Mouse (Mus musculus) forebrain, embryonic 16.5 days (tissue): ENCODE results near the gene Rap1gap2. TPM values are rescaled to one million over a fixed set of nuclear protein-coding genes. Genes with fewer than 3 reads are reported as not detected.
A peak's percentile ranks its signal among the peaks of the same experiment; 100 is the strongest.

Experiments
- ATAC-seq: fragments of 200-750 bp; cut with Nextera tagmentation; 2 replicates; pipeline ENCODE4 v1.8.0; 2017; ENCODE audit warnings: mild to moderate bottlenecking, moderate library complexity
- H3K27ac ChIP-seq: fragments of 300-500 bp; sonication (generic); 2 replicates; pipeline ENCODE4 v1.5.1; 2014; ENCODE audit warnings: low read length, control low read depth
- H3K27me3 ChIP-seq: fragments of 300-500 bp; sonication (generic); replicated peaks from 2 replicates; pipeline ENCODE4 v1.6.1; 2014; ENCODE audit warnings: low read length; ENCODE audit not compliant: control insufficient read depth, insufficient read depth
- H3K36me3 ChIP-seq: fragments of 300-500 bp; sonication (generic); 2 replicates; pipeline ENCODE4 v1.6.1; 2014; ENCODE audit not compliant: control insufficient read depth, insufficient read depth
- H3K4me1 ChIP-seq: fragments of 300-500 bp; sonication (generic); replicated peaks from 2 replicates; pipeline ENCODE4 v1.6.1; 2014; ENCODE audit warnings: low read length; ENCODE audit not compliant: control insufficient read depth, insufficient read depth
- H3K4me2 ChIP-seq: fragments of 300-500 bp; sonication (generic); 2 replicates; pipeline ENCODE4 v1.6.1; 2014; ENCODE audit warnings: mild to moderate bottlenecking, low read length, control low read depth
- H3K4me3 ChIP-seq: fragments of 300-500 bp; sonication (generic); replicated peaks from 2 replicates; pipeline ENCODE4 v1.5.1; 2014; ENCODE audit warnings: mild to moderate bottlenecking, low read length, control low read depth
- H3K9ac ChIP-seq: fragments of 300-500 bp; sonication (generic); replicated peaks from 2 replicates; pipeline ENCODE4 v1.6.1; 2014; ENCODE audit warnings: low read depth, low read length, control low read depth
- H3K9me3 ChIP-seq: fragments of 300-500 bp; sonication (generic); 2 replicates; pipeline ENCODE4 v1.6.1; 2016; ENCODE audit warnings: low read length; ENCODE audit not compliant: control insufficient read depth
- WGBS: fragments of 180-500 bp; shearing (Covaris S2); extraction: QIAGEN DNeasy Blood & Tissue Kit; methylation state at CpG from one replicate; pipeline ENCODE4 v1.1.7; 2014; 5-methylcytosine and 5-hydroxymethylcytosine counted together
- polyA plus RNA-seq: library from polyadenylated mRNA; unstranded; fragments of >200 nt; fragmentation: Nextera tagmentation; extraction: Ambion mirVana; gene quantifications from 2 replicates; pipeline ENCODE4 v1.2.1, GENCODE M21; 2015

Rap1gap2 gene
- polyA plus RNA-seq, 1 experiment from 2014 or later, result 12.9 TPM

DNA sequence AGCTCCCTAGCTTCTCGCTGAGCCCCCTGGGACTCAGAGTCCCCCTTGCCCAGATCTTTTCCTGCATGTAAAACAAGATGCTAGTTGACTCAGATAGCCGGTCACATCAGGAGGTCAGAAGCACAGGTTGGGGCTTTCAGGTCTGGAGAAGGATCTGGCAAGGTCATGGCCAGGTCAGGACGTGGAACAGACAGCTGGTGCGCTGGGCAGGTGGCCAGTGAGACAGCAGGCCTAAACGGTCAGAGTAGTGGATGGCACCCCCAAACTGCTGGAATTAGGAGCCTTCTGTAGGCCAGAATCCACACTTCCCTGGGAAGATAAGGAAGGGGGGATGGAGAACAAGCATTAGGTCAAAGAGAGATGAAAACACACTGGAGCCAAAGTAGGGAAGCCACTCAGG is 223.5 kb downstream of the Rap1gap2 start:
- no peak overlapping the region for H3K4me2 ChIP-seq
- no peaks in the 10 kb centered on the region for H3K27me3 ChIP-seq
- no peaks in the 10 kb centered on the region for H3K4me1 ChIP-seq
- ATAC-seq, result no peak
- no peaks in the 10 kb centered on the region for H3K9me3 ChIP-seq
- H3K4me3 ChIP-seq, result no peak overlapping the region
- no peak overlapping the region for H3K27ac ChIP-seq
- 88% methylated on average over 5 of the region's 5 CpGs for WGBS
- H3K9ac ChIP-seq, result no peak overlapping the region
- 0 out of 2 replicates have a peak, but pooled peaks cover 2% of the 10 kb centered on the region for H3K36me3 ChIP-seq

- H3K4me2 ChIP-seq, result no peak overlapping the region
- 0 out of 2 replicates have a peak, but pooled peaks cover 2% of the 10 kb centered on the region for H3K36me3 ChIP-seq
- no peaks in the 10 kb centered on the region for H3K4me1 ChIP-seq
- ATAC-seq, result no peak
- WGBS, result 72% methylated on average over 9 of the region's 9 CpGs
- no peak overlapping the region for H3K9ac ChIP-seq
- H3K4me3 ChIP-seq, result no peak overlapping the region
- H3K9me3 ChIP-seq, result no peaks in the 10 kb centered on the region
- H3K27me3 ChIP-seq, result no peaks in the 10 kb centered on the region
- no peak overlapping the region for H3K27ac ChIP-seq
These were observed 225.0 kb downstream of the Rap1gap2 start for GRCm38 (mm10) chr11:74385674-74386073.

DNA sequence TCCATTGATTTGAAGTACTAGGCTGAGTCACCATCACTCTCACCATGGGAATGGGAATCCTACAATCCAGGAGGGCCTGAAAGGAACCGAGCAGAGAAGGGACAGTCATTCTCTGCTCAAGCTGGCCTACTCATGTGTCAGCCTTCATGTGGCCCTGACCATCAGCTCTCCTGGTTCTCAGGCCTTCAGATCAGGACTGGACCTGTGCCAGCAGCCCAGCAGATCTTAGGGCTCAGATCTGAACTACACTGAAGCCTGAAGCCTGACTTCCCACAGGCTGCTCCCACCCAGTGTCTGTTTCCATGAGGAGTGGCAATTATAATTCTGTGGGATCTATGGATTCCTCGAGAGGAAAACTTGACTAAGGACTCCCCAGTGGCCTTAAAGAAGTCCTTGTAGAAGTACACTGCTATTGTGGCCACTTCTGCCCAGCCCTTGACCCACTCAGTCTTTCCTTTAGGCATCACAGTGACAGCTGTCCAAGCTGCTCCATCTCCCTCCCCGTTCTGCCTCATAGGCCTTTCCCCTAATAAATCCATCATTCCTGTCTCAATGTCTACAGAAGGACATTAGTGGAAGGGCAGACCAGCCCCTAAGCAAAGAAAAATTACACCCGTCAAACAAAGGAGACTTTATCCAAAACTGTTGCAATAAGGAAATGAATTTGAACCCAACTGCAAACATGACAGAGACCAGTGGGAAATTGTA is 231.4 kb downstream of the Rap1gap2 start:
- no peaks in the 10 kb centered on the region for H3K36me3 ChIP-seq
- no peaks in the 10 kb centered on the region for H3K27me3 ChIP-seq
- H3K4me3 ChIP-seq, result no peak overlapping the region
- no peaks in the 10 kb centered on the region for H3K9me3 ChIP-seq
- 72% methylated on average over 4 of the region's 4 CpGs for WGBS
- no peak overlapping the region for H3K9ac ChIP-seq
- no peak overlapping the region for H3K4me2 ChIP-seq
- H3K27ac ChIP-seq, result no peak overlapping the region
- ATAC-seq, result no peak
- no peaks in the 10 kb centered on the region for H3K4me1 ChIP-seq

DNA sequence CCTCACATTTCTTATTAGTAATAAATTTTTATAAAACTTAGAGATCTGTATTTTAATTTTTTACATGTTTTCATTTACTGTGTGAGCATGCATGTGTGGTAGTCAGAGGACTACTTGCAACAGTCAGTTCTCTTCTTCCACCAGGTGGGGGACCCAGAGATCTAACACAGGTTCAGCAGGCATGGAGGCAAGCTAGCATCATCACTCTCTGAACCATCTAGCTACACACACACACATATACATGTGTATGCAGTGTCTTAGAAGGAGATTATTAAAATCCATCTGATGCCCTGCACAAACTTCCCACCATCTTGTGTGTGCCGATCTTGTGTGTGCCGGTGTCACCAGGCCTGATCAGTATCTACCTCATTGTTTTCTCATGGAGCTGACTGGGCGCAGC is 233.9 kb downstream of the Rap1gap2 start:
- Histone ChIP-seq H3K27ac (no peak overlapping the region), H3K27me3 (no peaks in the 10 kb centered on the region; the same call in 1 of the 2 replicates), H3K9me3 (no peaks in the 10 kb centered on the region), H3K4me1 (peaks cover under 1% of the 10 kb centered on the region; the same call in 1 of the 2 replicates), H3K9ac (no peak overlapping the region), H3K4me3 (no peak overlapping the region), H3K4me2 (no peak overlapping the region), H3K36me3 (no peaks in the 10 kb centered on the region)
- peak; percentile 87 for ATAC-seq
- WGBS, result 85% methylated on average over 3 of the region's 3 CpGs

GRCm38 (mm10) chr11:74371393-74372100 is 239.2 kb downstream of the Rap1gap2 start:
- ATAC-seq, result peak; percentile 31; the same call in 1 of the 2 replicates
- Histone ChIP-seq H3K9ac (no peak overlapping the region), H3K9me3 (no peaks in the 10 kb centered on the region), H3K36me3 (no peaks in the 10 kb centered on the region), H3K4me3 (peak overlapping the region; percentile 18; the same call in 1 of the 2 replicates), H3K27ac (no peak overlapping the region), H3K27me3 (peaks cover 3% of the 10 kb centered on the region; the same call in 1 of the 2 replicates), H3K4me2 (peak overlapping the region; percentile 29; the same call in 1 of the 2 replicates), H3K4me1 (peaks cover 5% of the 10 kb centered on the region; the same call in 1 of the 2 replicates)
- WGBS, result 10% methylated on average over 22 of the region's 22 CpGs

GRCm38 (mm10) chr11:74361769-74362168 is 248.9 kb downstream of the Rap1gap2 start, which contains the start of gene Olfr412:
Olfr412 (plus strand) TSS chr11:74362069.
- WGBS, result 81% methylated on average over 1 of the region's 1 CpGs
- H3K36me3 ChIP-seq, result no peaks in the 10 kb centered on the region
- ATAC-seq, result no peak
- no peak within 1 kb of the TSS for H3K4me2 ChIP-seq
- H3K9me3 ChIP-seq, result no peaks in the 10 kb centered on the region
- H3K4me1 ChIP-seq, result no peaks in the 10 kb centered on the region
- H3K4me3 ChIP-seq, result no peak within 1 kb of the TSS
- no peak within 1 kb of the TSS for H3K27ac ChIP-seq
- no peak within 1 kb of the TSS for H3K9ac ChIP-seq
- no peaks in the 10 kb centered on the region for H3K27me3 ChIP-seq

GRCm38 (mm10) chr11:74352550-74352949 is 258.2 kb downstream of the Rap1gap2 start, which contains the start of gene Olfr411:
Olfr411 (minus strand) TSS chr11:74352650.
- Histone ChIP-seq H3K9ac (no peak within 1 kb of the TSS), H3K27me3 (no peaks in the 10 kb centered on the region), H3K27ac (no peak within 1 kb of the TSS), H3K9me3 (no peaks in the 10 kb centered on the region), H3K4me2 (no peak within 1 kb of the TSS), H3K4me3 (no peak within 1 kb of the TSS), H3K36me3 (no peaks in the 10 kb centered on the region), H3K4me1 (no peaks in the 10 kb centered on the region)
- WGBS, result 77% methylated on average over 3 of the region's 3 CpGs
- no peak for ATAC-seq

DNA sequence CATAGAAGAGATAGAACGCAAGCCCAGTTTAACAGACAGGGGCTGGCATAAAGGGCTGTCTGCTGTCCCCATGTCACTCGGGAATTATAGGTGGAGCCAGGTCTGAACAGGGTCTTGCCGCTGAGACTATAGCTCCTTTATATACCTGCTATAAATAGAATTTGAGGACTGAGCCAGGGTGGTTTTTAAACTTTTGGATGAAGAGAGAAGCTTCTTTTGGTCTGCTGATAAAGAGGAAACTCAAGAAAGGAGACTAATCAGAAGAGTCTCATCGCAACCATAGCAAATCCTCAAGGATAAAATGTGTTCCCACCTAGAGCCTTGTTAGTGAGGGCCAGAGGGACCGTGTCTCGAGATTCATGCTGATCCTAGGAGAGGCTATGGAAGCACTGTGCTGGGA is 272.8 kb downstream of the Rap1gap2 start, which contains the start of gene Olfr410:
Gene Olfr410, minus strand, starts transcription at position 101 of the 400 bp plus-strand sequence.
- Histone ChIP-seq H3K4me1 (no peaks in the 10 kb centered on the region), H3K4me2 (no peak within 1 kb of the TSS), H3K9me3 (no peaks in the 10 kb centered on the region), H3K4me3 (no peak within 1 kb of the TSS), H3K9ac (no peak within 1 kb of the TSS), H3K27me3 (no peaks in the 10 kb centered on the region), H3K27ac (no peak within 1 kb of the TSS), H3K36me3 (no peaks in the 10 kb centered on the region)
- ATAC-seq, result no peak
- 87% methylated on average over 6 of the region's 6 CpGs for whole genome bisulfite sequencing
